Mouse (Mus musculus): ENCODE measurements around the gene Mfng. TPM values are rescaled to one million over a fixed set of nuclear protein-coding genes. Genes with fewer than 3 reads are reported as not detected.

The Mfng gene
- polyA plus RNA-seq, 1 experiment from 2014 or later = 15.1 TPM

- peak overlapping the region; percentile 5; the same call in 1 of the 2 replicates for H3K4me3 ChIP-seq
- ATAC-seq (ENCODE audit: insufficient number of reproducible peaks, low FRiP score, low TSS enrichment, low read depth) = 0 out of 2 replicates have a peak, but pooled peaks have one; percentile 16
- H3K9me3 ChIP-seq = no peaks in the 10 kb centered on the region
- H3K27ac ChIP-seq = no peak overlapping the region
- peaks cover 11% of the 10 kb centered on the region; the same call in 1 of the 2 replicates for H3K27me3 ChIP-seq
- H3K4me1 ChIP-seq = peaks cover 6% of the 10 kb centered on the region
- peak overlapping the region; percentile 14; the same call in 1 of the 2 replicates for H3K4me2 ChIP-seq
- H3K9ac ChIP-seq = no peak overlapping the region
- 57% methylated on average over 19 of the region's 19 CpGs for WGBS
- no peaks in the 10 kb centered on the region for H3K36me3 ChIP-seq
These were observed 1.5 kb downstream of the Mfng start for GRCm38 (mm10) chr15:78771531-78772367.

DNA sequence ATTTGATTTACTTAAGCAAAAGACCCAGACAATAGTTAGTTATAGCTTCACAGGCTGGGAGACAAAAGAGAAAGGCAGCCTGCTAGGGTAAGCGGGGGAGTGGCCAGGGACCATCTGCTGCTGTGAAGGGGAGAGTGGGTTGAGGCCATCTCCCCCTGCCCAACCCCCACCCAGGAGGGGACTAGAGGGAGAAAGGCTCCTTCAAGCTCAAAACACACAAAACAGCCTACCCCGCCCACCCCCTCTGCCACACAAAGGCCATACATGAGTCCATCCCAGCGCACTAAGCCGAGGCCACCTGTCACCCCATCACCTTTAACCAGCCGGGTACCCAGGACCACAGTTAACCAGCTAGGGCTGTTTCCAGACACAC is 2.3 kb downstream of the Mfng start:
- 0 out of 2 replicates have a peak overlapping the region, but pooled peaks have one; percentile 5 for H3K4me3 ChIP-seq
- H3K4me2 ChIP-seq = peak overlapping the region; percentile 14; the same call in 1 of the 2 replicates
- ATAC-seq (ENCODE audit: insufficient number of reproducible peaks, low FRiP score, low TSS enrichment, low read depth) = no peak
- no peak overlapping the region for H3K9ac ChIP-seq
- H3K27me3 ChIP-seq = peaks cover 11% of the 10 kb centered on the region; the same call in 1 of the 2 replicates
- no peak overlapping the region for H3K27ac ChIP-seq
- no peaks in the 10 kb centered on the region for H3K9me3 ChIP-seq
- no peaks in the 10 kb centered on the region for H3K36me3 ChIP-seq
- 49% methylated on average over 5 of the region's 5 CpGs for WGBS
- H3K4me1 ChIP-seq = peaks cover 6% of the 10 kb centered on the region

GRCm38 (mm10) chr15:78770234-78770982 is 2.9 kb downstream of the Mfng start:
- no peak overlapping the region for H3K27ac ChIP-seq
- H3K4me2 ChIP-seq = no peak overlapping the region
- no peak overlapping the region for H3K9ac ChIP-seq
- H3K4me3 ChIP-seq = no peak overlapping the region
- H3K27me3 ChIP-seq = peaks cover 11% of the 10 kb centered on the region; the same call in 1 of the 2 replicates
- H3K36me3 ChIP-seq = no peaks in the 10 kb centered on the region
- no peak for ATAC-seq (ENCODE audit: insufficient number of reproducible peaks, low FRiP score, low TSS enrichment, low read depth)
- whole genome bisulfite sequencing = 62% methylated on average over 9 of the region's 9 CpGs
- H3K4me1 ChIP-seq = peaks cover 6% of the 10 kb centered on the region
- no peaks in the 10 kb centered on the region for H3K9me3 ChIP-seq

DNA sequence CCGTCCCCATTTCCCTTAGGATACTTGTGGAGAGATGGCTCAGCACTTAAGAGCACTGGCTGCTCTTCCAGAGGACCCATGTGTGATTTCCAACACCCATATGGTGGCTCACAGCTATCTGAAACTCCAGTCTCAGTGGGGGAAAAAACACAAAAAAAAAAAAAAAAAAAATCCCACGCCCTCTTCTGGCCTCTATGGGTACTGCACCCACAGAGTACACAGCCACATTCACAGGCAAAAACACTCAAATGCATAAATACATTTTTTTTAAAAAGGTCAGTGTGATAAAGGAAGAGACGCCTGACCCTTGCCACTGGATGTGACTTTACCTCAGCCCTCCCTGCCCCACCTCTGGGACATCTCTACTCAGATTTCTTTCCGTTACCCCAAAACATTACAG is 4.2 kb downstream of the Mfng start:
- WGBS = 86% methylated on average over 4 of the region's 4 CpGs
- Histone ChIP-seq H3K9me3 (no peaks in the 10 kb centered on the region), H3K27ac (no peak overlapping the region), H3K9ac (no peak overlapping the region), H3K36me3 (no peaks in the 10 kb centered on the region), H3K27me3 (peaks cover 11% of the 10 kb centered on the region; the same call in 1 of the 2 replicates), H3K4me3 (no peak overlapping the region), H3K4me1 (peaks cover 6% of the 10 kb centered on the region), H3K4me2 (no peak overlapping the region)
- ATAC-seq (ENCODE audit: insufficient number of reproducible peaks, low FRiP score, low TSS enrichment, low read depth) = no peak

- Histone ChIP-seq H3K9ac (no peak overlapping the region), H3K4me1 (no peaks in the 10 kb centered on the region), H3K27ac (no peak overlapping the region), H3K4me3 (no peak overlapping the region), H3K27me3 (peaks cover 7% of the 10 kb centered on the region; the same call in 1 of the 2 replicates), H3K9me3 (no peaks in the 10 kb centered on the region), H3K4me2 (no peak overlapping the region), H3K36me3 (no peaks in the 10 kb centered on the region)
- 64% methylated on average over 5 of the region's 5 CpGs for WGBS
- no peak for ATAC-seq (ENCODE audit: insufficient number of reproducible peaks, low FRiP score, low TSS enrichment, low read depth)
These were observed 9.6 kb downstream of the Mfng start for GRCm38 (mm10) chr15:78763704-78764103.

DNA sequence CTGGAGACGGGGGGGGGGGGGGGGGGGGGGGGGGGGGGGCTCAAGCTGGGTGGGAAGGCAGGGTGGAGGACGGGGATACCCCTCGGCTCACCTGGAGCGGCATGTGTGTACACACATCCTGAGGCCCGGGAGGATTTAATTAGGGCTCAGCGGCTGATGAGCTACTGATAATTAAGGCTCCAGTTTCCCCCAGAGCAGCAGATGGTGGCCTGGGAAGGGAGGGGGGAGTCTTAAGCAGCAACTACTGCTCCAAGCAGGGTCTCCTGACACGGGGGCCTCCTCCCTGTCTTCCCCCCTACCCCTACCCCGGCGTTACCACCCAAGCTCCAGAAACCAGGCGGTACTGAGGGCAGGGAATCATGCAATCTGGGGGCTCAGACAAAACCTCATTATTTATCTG is 10.1 kb downstream of the Mfng start:
- H3K27ac ChIP-seq = no peak overlapping the region
- peaks cover 7% of the 10 kb centered on the region; the same call in 1 of the 2 replicates for H3K27me3 ChIP-seq
- H3K4me3 ChIP-seq = no peak overlapping the region
- H3K9ac ChIP-seq = no peak overlapping the region
- H3K4me2 ChIP-seq = no peak overlapping the region
- no peaks in the 10 kb centered on the region for H3K9me3 ChIP-seq
- WGBS = 25% methylated on average over 9 of the region's 10 CpGs
- no peaks in the 10 kb centered on the region for H3K4me1 ChIP-seq
- no peaks in the 10 kb centered on the region for H3K36me3 ChIP-seq
- ATAC-seq (ENCODE audit: insufficient number of reproducible peaks, low FRiP score, low TSS enrichment, low read depth) = no peak

GRCm38 (mm10) chr15:78761112-78761511 is 12.2 kb downstream of the Mfng start:
- no peak for ATAC-seq (ENCODE audit: insufficient number of reproducible peaks, low FRiP score, low TSS enrichment, low read depth)
- Histone ChIP-seq H3K4me1 (no peaks in the 10 kb centered on the region), H3K9me3 (no peaks in the 10 kb centered on the region), H3K27ac (no peak overlapping the region), H3K36me3 (no peaks in the 10 kb centered on the region), H3K27me3 (peaks cover 9% of the 10 kb centered on the region; the same call in 1 of the 2 replicates), H3K4me3 (no peak overlapping the region), H3K9ac (no peak overlapping the region), H3K4me2 (no peak overlapping the region)
- WGBS = 76% methylated on average over 13 of the region's 13 CpGs

DNA sequence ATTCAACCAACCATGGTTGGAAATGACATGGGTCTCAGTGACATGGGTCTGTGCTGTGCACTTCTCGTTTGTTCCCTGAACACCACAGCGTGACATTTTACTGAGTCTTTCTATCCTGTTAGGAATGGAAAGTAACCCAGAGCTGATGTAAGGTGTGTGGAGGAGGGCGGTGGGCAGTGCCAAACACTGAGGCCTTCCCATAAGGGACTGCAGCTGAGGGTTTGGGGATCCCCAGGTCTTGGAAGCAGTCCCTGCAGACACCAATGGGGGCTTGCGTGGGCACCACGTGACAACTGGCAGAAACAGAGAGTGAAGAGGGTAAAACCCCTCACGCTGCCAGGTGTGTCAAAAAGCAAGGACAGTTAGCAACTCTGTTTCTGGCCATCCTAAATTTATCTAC is 15.1 kb downstream of the Mfng start:
- no peak for ATAC-seq (ENCODE audit: insufficient number of reproducible peaks, low FRiP score, low TSS enrichment, low read depth)
- 88% methylated on average over 6 of the region's 6 CpGs for WGBS
- Histone ChIP-seq H3K9me3 (no peaks in the 10 kb centered on the region), H3K4me3 (no peak overlapping the region), H3K36me3 (no peaks in the 10 kb centered on the region), H3K4me1 (no peaks in the 10 kb centered on the region), H3K27me3 (peaks cover 9% of the 10 kb centered on the region), H3K27ac (no peak overlapping the region), H3K9ac (no peak overlapping the region), H3K4me2 (no peak overlapping the region)

- no peak overlapping the region for H3K4me2 ChIP-seq
- no peaks in the 10 kb centered on the region for H3K9me3 ChIP-seq
- no peak for ATAC-seq (ENCODE audit: insufficient number of reproducible peaks, low FRiP score, low TSS enrichment, low read depth)
- 75% methylated on average over 12 of the region's 12 CpGs for WGBS
- peaks cover 9% of the 10 kb centered on the region for H3K27me3 ChIP-seq
- H3K36me3 ChIP-seq = no peaks in the 10 kb centered on the region
- no peak overlapping the region for H3K27ac ChIP-seq
- H3K4me3 ChIP-seq = no peak overlapping the region
- no peaks in the 10 kb centered on the region for H3K4me1 ChIP-seq
- no peak overlapping the region for H3K9ac ChIP-seq
These were observed 17.1 kb downstream of the Mfng start for GRCm38 (mm10) chr15:78755966-78756725.

- H3K4me2 ChIP-seq = no peak overlapping the region
- H3K36me3 ChIP-seq = no peaks in the 10 kb centered on the region
- no peaks in the 10 kb centered on the region for H3K4me1 ChIP-seq
- no peak overlapping the region for H3K9ac ChIP-seq
- H3K9me3 ChIP-seq = no peaks in the 10 kb centered on the region
- H3K4me3 ChIP-seq = no peak overlapping the region
- peaks cover 9% of the 10 kb centered on the region for H3K27me3 ChIP-seq
- ATAC-seq (ENCODE audit: insufficient number of reproducible peaks, low FRiP score, low TSS enrichment, low read depth) = no peak
- WGBS = 54% methylated on average over 3 of the region's 3 CpGs
- H3K27ac ChIP-seq = no peak overlapping the region
These were observed 18.0 kb downstream of the Mfng start for GRCm38 (mm10) chr15:78755226-78755625.

- Histone ChIP-seq H3K27me3 (peaks cover 5% of the 10 kb centered on the region), H3K4me1 (no peaks in the 10 kb centered on the region), H3K9ac (no peak overlapping the region), H3K9me3 (no peaks in the 10 kb centered on the region), H3K4me2 (no peak overlapping the region), H3K36me3 (no peaks in the 10 kb centered on the region), H3K4me3 (no peak overlapping the region), H3K27ac (no peak overlapping the region)
- 73% methylated on average over 5 of the region's 5 CpGs for WGBS
- ATAC-seq (ENCODE audit: insufficient number of reproducible peaks, low FRiP score, low TSS enrichment, low read depth) = no peak
These were observed 19.1 kb downstream of the Mfng start for GRCm38 (mm10) chr15:78754144-78754543.

Measured in limb, embryonic 15.5 days (tissue).